Mouse (Mus musculus) embryonic facial prominence, embryonic 15.5 days (tissue): ENCODE data around the gene Tbc1d20. TPM values are rescaled to one million over a fixed set of nuclear protein-coding genes. Genes with fewer than 3 reads are reported as not detected.

Experiments used
- ATAC-seq: fragments of 200-750 bp; cut with Nextera tagmentation; 2 replicates; pipeline ENCODE4 v1.8.0; 2017; ENCODE audit warnings: low read depth, moderate TSS enrichment; ENCODE audit not compliant: insufficient number of reproducible peaks, low FRiP score, low TSS enrichment
- H3K27ac ChIP-seq: fragments of 300-500 bp; sonication (generic); replicated peaks from 2 replicates; pipeline ENCODE4 v1.5.1; 2015; ENCODE audit warnings: mild to moderate bottlenecking, inconsistent platforms
- H3K27me3 ChIP-seq: fragments of 300-500 bp; sonication (generic); 2 replicates; pipeline ENCODE4 v1.6.1; 2015; ENCODE audit warnings: inconsistent platforms
- H3K36me3 ChIP-seq: fragments of 300-500 bp; sonication (generic); 2 replicates; pipeline ENCODE4 v1.6.1; 2015; ENCODE audit warnings: mild to moderate bottlenecking, inconsistent platforms
- H3K4me1 ChIP-seq: fragments of 300-500 bp; sonication (generic); 2 replicates; pipeline ENCODE4 v1.6.1; 2015; ENCODE audit warnings: inconsistent platforms
- H3K4me2 ChIP-seq: fragments of 300-500 bp; sonication (generic); replicated peaks from 2 replicates; pipeline ENCODE4 v1.6.1; 2015; ENCODE audit warnings: mild to moderate bottlenecking, inconsistent platforms
- H3K4me3 ChIP-seq: fragments of 300-500 bp; sonication (generic); replicated peaks from 2 replicates; pipeline ENCODE4 v1.5.1; 2015; ENCODE audit warnings: mild to moderate bottlenecking, inconsistent platforms
- H3K9ac ChIP-seq: fragments of 300-500 bp; sonication (generic); 2 replicates; pipeline ENCODE4 v1.6.1; 2015; ENCODE audit warnings: inconsistent platforms
- H3K9me3 ChIP-seq: fragments of 300-500 bp; sonication (generic); replicated peaks from 2 replicates; pipeline ENCODE4 v1.6.1; 2016; ENCODE audit warnings: inconsistent platforms
- WGBS: fragments of 180-500 bp; shearing (Covaris S2); methylation state at CpG from one replicate; pipeline ENCODE4 v1.1.7; 2015; 5-methylcytosine and 5-hydroxymethylcytosine counted together
- polyA plus RNA-seq: library from polyadenylated mRNA; unstranded; fragments of >200 nt; fragmentation: Nextera tagmentation; extraction: Ambion mirVana; gene quantifications from 2 replicates; pipeline ENCODE4 v1.2.1, GENCODE M21; 2015

Gene Tbc1d20
- polyA plus RNA-seq, 1 experiment from 2014 or later, result 47.6 TPM

DNA sequence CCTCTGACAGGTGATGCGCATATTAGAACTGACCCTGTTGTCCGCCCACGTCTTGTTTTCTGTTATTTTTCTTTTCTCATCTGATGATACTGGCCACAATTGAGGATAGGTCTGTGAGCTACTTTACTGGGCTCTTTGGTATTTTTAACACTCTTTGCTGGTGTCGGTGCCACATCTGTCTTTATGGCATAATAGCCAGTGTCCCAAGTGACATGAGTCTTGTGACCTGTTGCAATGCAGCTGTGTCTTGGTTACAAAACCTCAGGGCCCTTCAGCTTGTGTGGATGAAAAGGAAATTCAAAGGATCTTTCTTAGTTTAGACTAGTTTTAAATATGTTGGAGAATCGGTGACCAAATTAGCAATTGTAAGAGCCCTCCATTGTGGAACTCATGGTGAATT is 913 bp downstream of the Tbc1d20 start:
- H3K27me3 ChIP-seq, result no peaks in the 10 kb centered on the region
- H3K36me3 ChIP-seq, result no peaks in the 10 kb centered on the region
- H3K9ac ChIP-seq, result peak overlapping the region; percentile 90
- H3K9me3 ChIP-seq, result no peaks in the 10 kb centered on the region
- 34% methylated on average over 5 of the region's 5 CpGs for WGBS
- peak overlapping the region; percentile 76 for H3K4me3 ChIP-seq
- no peak overlapping the region for H3K27ac ChIP-seq
- no peak for ATAC-seq
- peaks cover 21% of the 10 kb centered on the region for H3K4me1 ChIP-seq
- H3K4me2 ChIP-seq, result peak overlapping the region; percentile 76

DNA sequence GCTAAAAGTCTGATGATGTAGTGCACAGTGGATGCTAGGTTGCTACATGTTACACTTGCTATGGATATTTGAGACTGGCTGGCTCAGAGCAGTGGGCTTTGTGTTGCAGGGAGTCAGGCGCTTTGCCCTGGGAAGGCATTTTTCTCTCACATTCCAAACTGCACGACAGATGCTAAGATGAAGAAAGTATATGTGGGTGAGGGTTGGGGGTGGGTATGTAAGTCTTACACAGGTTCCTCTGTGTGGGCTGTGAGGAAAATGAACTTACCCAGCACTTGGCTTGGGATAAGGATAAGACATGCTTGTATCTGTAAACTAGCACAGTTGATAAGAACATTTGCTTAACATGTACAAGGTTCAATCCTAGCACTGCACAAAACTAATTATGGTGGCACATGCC is 9.2 kb downstream of the Tbc1d20 start:
- 61% methylated on average over 2 of the region's 2 CpGs for WGBS
- Histone ChIP-seq H3K27me3 (no peaks in the 10 kb centered on the region), H3K27ac (no peak overlapping the region), H3K36me3 (peaks cover 49% of the 10 kb centered on the region), H3K9ac (no peak overlapping the region), H3K9me3 (no peaks in the 10 kb centered on the region), H3K4me1 (no peaks in the 10 kb centered on the region), H3K4me2 (no peak overlapping the region), H3K4me3 (no peak overlapping the region)
- ATAC-seq, result no peak

DNA sequence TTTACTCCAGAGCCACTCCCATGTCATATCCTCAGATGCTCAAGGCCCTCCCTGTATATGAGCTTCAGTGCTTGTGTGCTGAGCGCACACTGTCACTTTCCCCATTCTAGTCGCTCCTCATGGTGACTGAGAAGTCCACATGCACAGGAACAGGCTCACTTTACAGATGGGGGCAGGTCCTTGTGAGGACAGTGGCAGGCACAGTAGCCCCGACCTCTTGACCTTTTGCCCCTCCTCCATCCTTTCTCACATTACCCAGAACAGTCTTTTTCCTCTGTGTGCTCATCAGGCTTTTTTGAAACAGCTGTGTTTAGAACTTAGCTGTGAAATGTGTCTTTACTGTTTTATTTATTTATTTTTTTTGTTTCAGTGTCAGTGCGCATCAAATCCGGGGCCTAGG is 10.2 kb downstream of the Tbc1d20 start:
- Histone ChIP-seq H3K36me3 (peaks cover 58% of the 10 kb centered on the region), H3K27me3 (no peaks in the 10 kb centered on the region), H3K9me3 (no peaks in the 10 kb centered on the region), H3K9ac (no peak overlapping the region), H3K4me1 (no peaks in the 10 kb centered on the region), H3K4me2 (no peak overlapping the region), H3K4me3 (no peak overlapping the region), H3K27ac (no peak overlapping the region)
- 52% methylated on average over 5 of the region's 5 CpGs for WGBS
- no peak for ATAC-seq

DNA sequence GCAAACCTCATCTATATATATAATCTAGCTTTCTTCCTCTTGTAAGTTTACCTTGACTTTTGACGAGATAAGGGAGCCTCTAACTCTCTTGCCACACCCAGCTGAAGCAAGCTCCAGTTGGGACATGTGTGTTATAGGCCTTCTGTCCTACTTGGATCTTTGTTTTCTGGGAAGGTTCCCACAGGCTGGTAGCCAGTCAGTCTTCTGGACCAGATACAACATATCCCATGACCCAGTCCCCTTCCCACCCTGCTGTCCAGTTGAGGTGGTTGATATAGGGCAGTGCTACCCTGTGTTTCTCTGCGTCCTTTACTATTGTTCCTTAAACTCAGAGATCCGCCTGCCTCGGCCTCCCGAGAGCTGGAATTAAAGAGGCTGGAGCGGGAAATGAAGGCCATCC is 11.9 kb downstream of the Tbc1d20 start:
- WGBS, result 94% methylated on average over 6 of the region's 6 CpGs
- ATAC-seq, result no peak
- H3K9ac ChIP-seq, result no peak overlapping the region
- no peak overlapping the region for H3K4me3 ChIP-seq
- H3K9me3 ChIP-seq, result no peaks in the 10 kb centered on the region
- no peak overlapping the region for H3K27ac ChIP-seq
- H3K4me1 ChIP-seq, result no peaks in the 10 kb centered on the region
- H3K27me3 ChIP-seq, result no peaks in the 10 kb centered on the region
- H3K4me2 ChIP-seq, result no peak overlapping the region
- peaks cover 75% of the 10 kb centered on the region for H3K36me3 ChIP-seq

DNA sequence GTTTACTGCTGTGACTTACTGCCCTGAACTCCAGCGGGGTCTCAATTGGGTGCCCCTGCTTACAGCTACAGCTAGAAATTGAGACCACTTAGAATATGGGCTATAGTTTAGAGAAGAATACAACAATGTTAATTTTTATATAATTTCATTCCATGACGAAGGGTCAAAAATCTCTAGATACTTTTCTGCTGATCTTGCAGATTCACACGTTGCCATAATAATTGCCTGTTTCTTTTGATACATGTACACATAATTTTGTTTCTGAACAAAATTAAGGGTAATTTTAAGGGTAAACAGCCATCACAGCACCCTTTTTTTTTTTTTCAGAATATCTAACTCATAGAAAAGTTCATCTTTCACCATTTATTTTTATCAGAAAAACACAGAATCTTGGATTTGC is 13.6 kb downstream of the Tbc1d20 start:
- H3K9ac ChIP-seq, result no peak overlapping the region
- no peak overlapping the region for H3K4me2 ChIP-seq
- H3K4me1 ChIP-seq, result no peaks in the 10 kb centered on the region
- no peaks in the 10 kb centered on the region for H3K9me3 ChIP-seq
- WGBS, result 89% methylated on average over 3 of the region's 3 CpGs
- no peak overlapping the region for H3K4me3 ChIP-seq
- H3K27me3 ChIP-seq, result no peaks in the 10 kb centered on the region
- no peak for ATAC-seq
- H3K36me3 ChIP-seq, result peaks cover 90% of the 10 kb centered on the region
- no peak overlapping the region for H3K27ac ChIP-seq

DNA sequence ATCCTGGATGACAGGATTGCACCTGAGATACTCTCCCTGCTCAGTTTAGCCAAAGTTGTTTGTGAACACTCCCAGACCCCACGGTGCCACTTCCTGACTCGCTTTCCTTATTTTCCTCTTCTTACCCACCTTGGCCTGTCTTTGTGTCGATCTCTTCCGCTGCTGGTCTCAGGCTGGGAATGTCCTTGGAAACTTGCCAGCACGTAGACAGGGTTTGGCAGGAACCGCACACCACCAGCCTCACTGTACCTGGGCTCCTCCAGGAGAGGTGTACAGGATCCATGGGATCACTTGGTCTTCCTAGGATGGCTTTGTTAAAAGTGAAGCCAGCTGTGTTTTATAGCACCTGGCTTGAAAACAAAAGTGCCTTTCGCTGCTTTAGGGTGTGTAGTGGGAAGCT is 19.4 kb downstream of the Tbc1d20 start:
- Histone ChIP-seq H3K9me3 (no peaks in the 10 kb centered on the region), H3K27me3 (no peaks in the 10 kb centered on the region), H3K4me2 (no peak overlapping the region), H3K36me3 (peaks cover 94% of the 10 kb centered on the region), H3K27ac (0 out of 2 replicates have a peak overlapping the region, but pooled peaks have one; percentile 17), H3K9ac (no peak overlapping the region), H3K4me3 (no peak overlapping the region), H3K4me1 (no peaks in the 10 kb centered on the region)
- 70% methylated on average over 7 of the region's 7 CpGs for WGBS
- no peak for ATAC-seq

DNA sequence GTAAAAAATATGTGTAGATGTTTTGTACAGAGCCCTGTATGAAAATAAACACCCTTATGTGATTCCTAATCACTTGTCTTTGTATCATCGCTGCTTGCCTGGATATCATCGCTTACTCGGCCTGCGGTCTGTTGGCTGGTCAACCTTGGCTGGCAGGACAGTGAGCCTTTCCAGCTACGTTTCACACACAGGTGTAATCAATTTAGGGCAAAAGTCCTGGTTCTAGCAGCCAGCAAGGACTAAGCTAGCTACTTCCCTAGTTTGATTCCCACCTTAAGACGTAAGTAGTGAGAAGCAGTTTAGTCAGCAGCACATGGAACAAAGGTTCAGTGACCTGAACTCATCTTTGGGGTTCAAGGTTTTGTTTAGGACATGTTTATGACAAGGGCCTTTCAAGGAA is 20.3 kb downstream of the Tbc1d20 start:
- WGBS, result 68% methylated on average over 6 of the region's 6 CpGs
- Histone ChIP-seq H3K4me2 (no peak overlapping the region), H3K4me1 (no peaks in the 10 kb centered on the region), H3K9me3 (no peaks in the 10 kb centered on the region), H3K27me3 (no peaks in the 10 kb centered on the region), H3K36me3 (peaks cover 94% of the 10 kb centered on the region), H3K9ac (no peak overlapping the region), H3K27ac (no peak overlapping the region), H3K4me3 (no peak overlapping the region)
- ATAC-seq, result no peak

DNA sequence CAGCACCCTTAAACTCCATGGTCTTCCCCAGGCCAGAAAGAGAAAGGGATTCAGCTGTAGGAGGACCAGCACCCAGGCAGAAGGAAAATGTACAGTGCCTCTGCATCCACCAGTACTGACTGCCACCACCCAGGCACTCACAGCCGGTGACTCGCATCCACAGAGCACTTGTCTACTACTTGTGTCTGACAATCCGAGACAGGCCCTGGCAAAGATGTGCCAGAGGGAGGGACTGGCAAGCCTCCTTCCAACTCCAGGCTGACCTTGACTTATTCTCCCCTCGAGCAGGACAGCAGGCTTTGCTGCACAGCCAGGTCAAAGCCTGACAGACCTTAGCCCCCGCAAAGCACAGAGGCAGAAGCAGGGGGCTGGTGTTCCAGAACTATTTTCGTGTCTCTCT is 23.4 kb downstream of the Tbc1d20 start:
- ATAC-seq, result no peak
- Histone ChIP-seq H3K27ac (no peak overlapping the region), H3K9me3 (no peaks in the 10 kb centered on the region), H3K4me2 (no peak overlapping the region), H3K4me3 (no peak overlapping the region), H3K27me3 (no peaks in the 10 kb centered on the region), H3K4me1 (no peaks in the 10 kb centered on the region), H3K36me3 (peaks cover 94% of the 10 kb centered on the region), H3K9ac (no peak overlapping the region)
- WGBS, result 86% methylated on average over 6 of the region's 6 CpGs

DNA sequence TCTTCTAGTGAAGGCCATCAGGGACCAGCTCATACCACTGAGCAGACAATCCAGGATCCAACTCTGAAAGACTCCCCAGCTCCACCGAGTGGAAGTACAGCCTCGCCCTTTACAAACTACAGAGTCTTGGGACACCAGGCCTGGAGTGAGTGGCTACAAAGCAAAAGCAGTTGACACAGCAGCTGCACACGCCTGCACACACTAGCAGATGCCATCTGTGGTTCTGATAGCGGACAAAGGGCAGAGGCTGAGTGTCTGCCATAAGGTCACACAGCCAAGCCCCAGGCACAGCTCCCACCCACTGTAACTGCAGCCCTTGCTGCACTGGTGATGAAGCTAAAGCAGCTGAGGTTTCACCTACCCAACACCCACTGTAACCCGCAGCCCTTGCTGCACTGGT is 27.9 kb downstream of the Tbc1d20 start:
- H3K36me3 ChIP-seq, result peaks cover 98% of the 10 kb centered on the region
- 85% methylated on average over 5 of the region's 5 CpGs for WGBS
- H3K9me3 ChIP-seq, result no peaks in the 10 kb centered on the region
- no peak overlapping the region for H3K4me2 ChIP-seq
- no peak overlapping the region for H3K4me3 ChIP-seq
- H3K27ac ChIP-seq, result no peak overlapping the region
- no peaks in the 10 kb centered on the region for H3K4me1 ChIP-seq
- no peak overlapping the region for H3K9ac ChIP-seq
- no peak for ATAC-seq
- no peaks in the 10 kb centered on the region for H3K27me3 ChIP-seq

DNA sequence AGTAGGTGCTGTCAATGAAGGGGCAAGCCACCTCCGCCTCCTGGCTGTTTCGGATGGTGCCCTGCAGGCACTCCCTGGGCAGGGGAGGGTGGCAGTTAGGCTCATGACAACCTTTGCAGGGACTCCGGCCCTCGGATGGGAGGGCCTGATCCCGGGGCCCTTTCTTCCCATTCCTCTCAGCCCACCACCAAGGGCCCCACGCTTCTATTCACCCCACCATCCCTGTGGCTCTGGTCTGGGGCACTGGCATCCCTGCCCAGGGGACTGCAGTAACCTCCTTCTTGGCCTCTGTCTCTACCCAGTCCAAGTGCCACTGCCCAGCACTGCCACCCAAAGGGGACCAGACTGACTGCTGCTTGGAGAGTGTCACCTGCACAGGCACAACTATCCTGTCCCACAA is 28.6 kb downstream of the Tbc1d20 start:
- ATAC-seq, result no peak
- no peaks in the 10 kb centered on the region for H3K4me1 ChIP-seq
- no peak overlapping the region for H3K9ac ChIP-seq
- H3K9me3 ChIP-seq, result no peaks in the 10 kb centered on the region
- H3K4me2 ChIP-seq, result no peak overlapping the region
- 91% methylated on average over 6 of the region's 6 CpGs for WGBS
- no peak overlapping the region for H3K4me3 ChIP-seq
- no peak overlapping the region for H3K27ac ChIP-seq
- H3K27me3 ChIP-seq, result no peaks in the 10 kb centered on the region
- H3K36me3 ChIP-seq, result peaks cover 95% of the 10 kb centered on the region

DNA sequence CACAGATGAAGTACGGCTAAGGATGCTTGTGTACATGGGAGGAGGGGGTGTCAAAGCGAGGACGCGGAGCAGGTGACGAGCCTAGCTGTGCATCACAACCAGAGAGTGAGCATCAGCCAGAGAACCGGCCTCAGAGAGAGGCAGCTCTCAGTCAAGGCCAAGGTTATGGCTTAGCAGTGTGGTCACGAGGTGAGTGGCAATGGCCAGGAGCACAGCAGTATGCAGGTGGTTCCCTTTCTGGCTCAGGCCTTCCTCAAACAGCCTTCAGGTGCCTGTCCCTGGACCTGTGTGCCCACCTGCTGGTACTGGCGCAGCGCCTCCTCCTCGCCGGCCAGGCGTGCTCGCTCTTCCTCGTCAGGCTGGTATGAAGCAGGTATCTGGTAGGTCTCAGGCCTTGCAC is 30.3 kb downstream of the Tbc1d20 start:
- H3K4me2 ChIP-seq, result no peak overlapping the region
- H3K9me3 ChIP-seq, result no peaks in the 10 kb centered on the region
- 0 out of 2 replicates have a peak, but pooled peaks cover 3% of the 10 kb centered on the region for H3K4me1 ChIP-seq
- H3K4me3 ChIP-seq, result no peak overlapping the region
- ATAC-seq, result no peak
- H3K9ac ChIP-seq, result no peak overlapping the region
- H3K27ac ChIP-seq, result no peak overlapping the region
- H3K36me3 ChIP-seq, result peaks cover 82% of the 10 kb centered on the region
- WGBS, result 94% methylated on average over 14 of the region's 14 CpGs
- H3K27me3 ChIP-seq, result no peaks in the 10 kb centered on the region

DNA sequence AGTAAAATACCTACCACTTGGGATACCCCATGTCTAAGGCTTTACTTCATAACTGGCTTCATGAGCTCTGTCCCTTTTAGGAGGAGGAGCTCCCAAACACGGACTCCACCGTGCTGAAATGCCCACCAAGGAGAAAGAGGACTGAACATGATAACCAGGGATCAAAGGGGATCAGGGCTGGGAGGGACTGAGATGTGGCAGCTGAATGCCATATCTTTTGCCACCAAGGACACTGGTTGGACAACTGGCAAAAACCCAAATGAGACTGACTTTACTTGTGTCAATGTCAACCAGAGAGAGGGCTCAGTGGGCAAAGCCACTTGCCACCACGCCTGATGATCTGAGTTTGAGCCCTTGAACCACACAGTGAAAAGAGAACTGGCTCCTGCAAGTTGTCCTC is 31.2 kb downstream of the Tbc1d20 start:
- ATAC-seq, result no peak
- 88% methylated on average over 3 of the region's 3 CpGs for WGBS
- no peaks in the 10 kb centered on the region for H3K27me3 ChIP-seq
- no peak overlapping the region for H3K9ac ChIP-seq
- peaks cover 82% of the 10 kb centered on the region for H3K36me3 ChIP-seq
- no peak overlapping the region for H3K4me2 ChIP-seq
- H3K4me3 ChIP-seq, result no peak overlapping the region
- H3K4me1 ChIP-seq, result 0 out of 2 replicates have a peak, but pooled peaks cover 4% of the 10 kb centered on the region
- no peaks in the 10 kb centered on the region for H3K9me3 ChIP-seq
- H3K27ac ChIP-seq, result no peak overlapping the region
